Mouse (Mus musculus): ENCODE results near the gene Skil.

Skil gene
- long read RNA-seq, experiment 1, partial matches to known transcripts, result 2 of 16 reads
- long read RNA-seq, experiment 1, other reads (novel, unspliced or antisense), result 13 of 16 reads
- long read RNA-seq, experiment 2, full-length matches to known transcripts, result 3 of 8 reads
- long read RNA-seq, experiment 2, partial matches to known transcripts, result 0 of 8 reads
- long read RNA-seq, experiment 2, other reads (novel, unspliced or antisense), result 5 of 8 reads

DNA sequence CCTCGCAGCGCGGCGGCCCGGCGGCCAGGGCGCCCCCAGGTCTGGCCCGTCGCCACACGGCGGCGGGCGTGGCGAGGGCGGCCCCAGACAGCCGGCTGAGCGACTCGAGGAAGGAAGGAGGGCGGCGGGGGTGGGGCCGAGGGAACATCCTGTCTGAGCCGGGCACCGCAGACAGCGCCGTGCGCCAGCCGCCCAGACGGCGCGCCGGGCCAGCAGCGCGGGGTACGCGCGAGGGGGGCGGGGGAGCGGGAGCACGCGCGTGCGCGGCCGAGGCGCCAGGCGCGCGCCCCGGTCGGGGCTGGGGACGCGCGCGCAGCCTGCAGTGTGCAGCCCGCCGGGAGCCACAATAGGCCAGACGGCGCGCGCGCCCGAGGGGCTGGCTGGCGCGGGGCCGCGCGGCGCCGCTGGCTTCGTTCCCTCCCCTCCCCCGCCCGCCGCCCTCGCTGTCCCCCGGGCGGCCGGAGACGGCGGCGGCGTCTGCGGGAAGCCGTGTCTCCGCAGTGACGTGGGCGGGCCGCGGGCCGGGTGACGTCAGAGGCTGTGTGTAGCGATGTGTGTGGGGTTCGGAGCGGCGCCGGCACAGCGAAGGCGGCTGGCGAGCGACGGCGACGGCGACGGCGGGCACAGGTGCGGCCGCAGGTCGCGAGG lies at the start of gene Skil:
Skil (plus strand) TSS at position 528 of the 648 bp plus-strand sequence.
- intact Hi-C loops (cut with DNase I), result loop anchor here (5.0 kb wide), 2 partner anchors 37 to 38 kb away; no protein-coding TSS in a partner anchor

DNA sequence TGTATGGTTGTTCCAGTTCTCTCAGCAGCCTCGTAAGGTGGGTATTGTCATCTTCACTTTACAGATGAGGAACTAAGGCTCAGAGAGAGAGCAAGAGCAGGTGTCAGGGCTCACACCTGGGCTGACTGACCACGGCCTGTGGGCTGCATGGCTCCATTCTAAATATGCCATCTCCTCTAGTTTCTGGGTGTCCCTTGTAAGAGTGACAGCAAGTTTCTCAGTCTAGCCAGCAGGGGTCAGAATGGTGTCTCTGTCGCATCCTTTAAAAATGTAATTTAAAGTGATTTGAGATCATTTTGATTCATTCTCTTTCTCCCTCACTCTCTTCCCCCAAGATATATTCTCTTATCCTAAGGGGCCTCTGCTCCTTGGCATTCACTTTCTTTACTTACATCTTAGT lies 47.6 kb upstream of the Skil start:
- intact Hi-C loops (cut with DNase I), result no loop called here

DNA sequence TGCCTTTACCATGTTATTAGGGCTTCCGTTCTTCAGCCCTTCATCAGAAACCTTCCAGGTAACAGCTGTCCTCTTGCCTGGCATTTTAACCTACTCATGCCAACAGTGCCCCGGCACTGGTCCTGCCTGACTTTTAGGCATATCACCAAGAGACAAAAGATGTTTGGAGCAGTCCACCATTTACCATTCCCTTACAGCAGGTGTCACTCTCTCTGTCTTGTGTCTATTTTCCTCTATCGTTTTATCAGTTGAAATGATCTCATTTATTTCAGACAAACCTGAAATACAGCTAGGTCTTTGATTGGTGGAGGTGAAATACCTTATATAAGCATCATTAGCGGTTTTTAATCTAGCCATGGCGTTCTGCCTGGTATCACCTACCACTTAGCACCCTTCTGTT lies 45.8 kb upstream of the Skil start:
- intact Hi-C loops (cut with DNase I), result no loop called here

DNA sequence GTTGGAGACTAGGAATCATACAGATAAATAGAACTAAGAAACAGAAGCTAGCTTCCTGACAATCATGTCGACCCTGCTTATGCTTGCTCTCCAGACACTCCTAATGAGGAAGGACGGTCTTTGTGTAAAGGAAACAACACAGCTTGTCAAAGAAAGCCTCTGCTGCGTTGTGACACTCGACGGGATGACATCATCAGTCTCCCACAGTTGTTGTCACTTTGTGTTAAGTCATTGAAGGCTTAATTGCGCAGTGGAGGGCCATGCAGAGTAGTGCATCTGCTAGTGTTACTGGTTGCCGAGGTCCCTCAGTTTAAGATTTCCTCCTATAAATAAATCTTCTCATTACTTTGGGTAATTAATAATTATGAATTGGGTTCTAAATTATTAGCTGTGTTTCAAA lies 44.5 kb upstream of the Skil start:
- intact Hi-C loops (cut with DNase I), result loop anchor here (10.0 kb wide), 2 partner anchors 184 to 404 kb away; no protein-coding TSS in a partner anchor

DNA sequence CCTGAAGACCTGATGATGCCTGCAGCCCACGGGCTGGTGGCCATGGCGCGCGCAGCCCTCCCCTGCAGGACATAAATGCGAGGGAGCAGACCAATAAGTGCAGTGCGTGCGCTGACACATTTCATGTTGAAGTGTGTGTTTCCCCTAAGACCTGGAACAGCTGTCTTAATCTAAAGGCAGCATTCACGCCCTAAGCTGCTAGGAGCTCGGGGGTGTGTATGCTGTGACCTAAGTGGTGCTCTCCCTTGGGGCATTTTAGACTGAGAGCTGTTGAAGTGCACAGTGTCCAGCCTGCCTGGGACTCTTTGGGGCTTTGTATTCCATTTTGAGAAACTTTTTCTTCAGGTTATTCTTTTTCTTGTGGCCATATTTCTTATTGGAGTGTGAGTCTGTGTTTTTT lies 43.1 kb upstream of the Skil start:
- intact Hi-C loops (cut with DNase I), result loop anchor here (10.0 kb wide), 2 partner anchors 183 to 403 kb away; no protein-coding TSS in a partner anchor

DNA sequence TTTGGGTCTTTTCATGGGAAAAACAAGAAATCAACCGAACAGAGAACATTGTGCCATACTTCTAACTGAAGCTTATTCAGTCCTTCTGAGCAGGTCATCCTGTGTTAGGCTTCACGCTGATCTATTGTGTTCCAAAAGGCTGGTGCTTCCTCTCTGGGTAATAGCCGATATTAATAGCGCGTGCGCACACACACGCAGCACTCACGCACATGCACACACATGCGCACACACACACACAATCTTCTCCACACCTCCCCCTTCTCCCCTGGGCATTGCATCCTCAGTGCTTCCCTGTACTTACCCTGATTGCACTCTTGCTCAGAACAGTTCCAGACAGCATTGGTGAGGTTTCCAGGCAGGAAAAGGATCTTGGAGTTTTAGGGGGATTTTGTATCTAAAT lies 41.7 kb upstream of the Skil start:
- intact Hi-C loops (cut with DNase I), result loop anchor here (10.0 kb wide), 2 partner anchors 182 to 402 kb away; no protein-coding TSS in a partner anchor

DNA sequence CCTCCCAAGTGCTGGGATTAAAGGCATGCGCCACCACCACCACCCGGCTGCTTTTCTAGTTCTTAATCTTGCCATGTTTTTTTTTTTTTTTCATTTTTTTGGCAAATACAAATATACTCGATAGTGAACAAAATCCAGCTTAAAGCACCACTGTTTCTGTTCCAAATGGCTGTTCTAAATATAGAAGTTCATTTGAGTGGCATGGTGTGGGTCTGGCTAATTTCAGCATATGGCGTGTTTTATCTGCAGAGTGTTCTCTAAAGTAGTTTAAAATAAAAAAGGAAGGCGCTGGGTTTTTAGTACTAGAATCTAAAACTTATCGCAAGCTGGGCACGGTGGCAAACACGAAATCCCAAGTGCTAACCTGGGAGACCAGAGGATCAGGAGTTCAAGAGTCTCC lies 40.0 kb upstream of the Skil start:
- intact Hi-C loops (cut with DNase I), result loop anchor here (5.0 to 10.0 kb wide), 3 partner anchors 37 to 400 kb away; no protein-coding TSS in a partner anchor

DNA sequence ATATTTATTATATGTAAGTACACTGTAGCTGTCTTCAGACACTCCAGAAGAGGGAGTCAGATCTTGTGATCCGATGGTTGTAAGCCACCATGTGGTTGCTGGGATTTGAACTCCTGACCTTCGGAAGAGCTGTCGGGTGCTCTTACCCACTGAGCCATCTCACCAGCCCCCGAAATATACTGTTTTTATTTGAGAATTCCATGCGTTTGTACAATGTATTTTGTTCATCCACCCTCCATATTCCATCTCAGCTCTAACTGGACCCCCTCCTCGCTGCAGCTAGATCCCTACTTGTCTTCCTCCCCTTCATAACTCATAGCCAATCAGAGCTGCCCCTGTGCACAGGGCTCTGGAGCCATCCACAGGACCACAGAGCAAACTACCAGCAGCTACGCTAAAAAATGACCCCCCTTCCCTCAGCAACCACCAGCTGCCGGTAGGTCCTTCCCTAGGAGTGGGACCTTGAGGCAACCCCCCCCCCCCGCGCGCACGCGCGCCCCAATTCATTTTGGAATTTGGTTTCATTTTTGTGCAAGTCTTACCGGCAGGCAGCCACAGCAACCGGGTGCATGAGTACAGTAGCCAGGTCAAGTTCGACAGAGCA lies 38.7 kb upstream of the Skil start:
- intact Hi-C loops (cut with DNase I), result loop anchor here (2.0 to 10.0 kb wide), 4 partner anchors 36 to 399 kb away; no protein-coding TSS in a partner anchor

DNA sequence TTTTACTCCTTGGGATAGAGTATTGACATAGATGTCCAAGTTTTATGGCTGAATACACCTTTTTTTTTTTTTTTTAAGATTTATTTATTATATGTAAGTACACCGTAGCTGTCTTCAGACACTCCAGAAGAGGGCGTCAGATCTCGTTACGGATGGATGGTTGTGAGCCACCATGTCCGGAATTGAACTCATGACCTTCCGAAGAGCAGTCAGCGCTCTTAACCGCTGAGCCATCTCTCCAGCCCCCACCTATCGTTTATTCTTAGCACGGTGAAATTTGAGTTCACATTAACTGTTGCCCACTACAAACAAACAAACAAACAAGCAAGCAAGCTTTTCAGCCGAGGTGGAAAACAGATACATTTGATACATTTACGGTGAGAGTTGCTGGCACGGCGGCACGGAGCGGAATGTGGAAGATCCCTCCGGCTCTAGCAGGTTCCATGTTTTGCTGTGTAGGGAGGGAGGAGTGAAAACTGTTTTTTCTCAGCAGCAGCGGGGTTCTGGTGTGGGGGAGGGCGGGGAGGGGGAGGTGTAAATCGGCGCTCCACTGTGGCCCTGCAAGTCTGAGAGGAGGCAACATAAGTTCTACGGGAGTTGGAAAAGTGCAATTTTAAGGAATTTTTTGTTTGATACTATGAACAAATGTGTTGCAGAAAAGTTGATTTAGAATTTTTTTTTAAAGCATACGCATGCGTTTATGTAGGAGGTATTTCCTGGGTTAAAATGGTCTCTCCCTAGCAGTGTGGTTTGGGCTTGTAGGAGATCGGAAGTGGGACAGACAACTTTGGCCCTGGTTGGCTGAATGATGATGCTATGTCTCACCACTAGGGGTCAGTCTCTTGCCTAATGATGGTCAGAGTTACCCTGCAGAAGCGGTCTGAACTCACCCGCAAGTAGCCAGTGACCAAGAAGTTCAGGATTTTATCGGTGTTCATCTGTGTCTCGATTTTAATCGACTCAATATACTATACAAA lies 37.9 kb upstream of the Skil start:
- intact Hi-C loops (cut with DNase I), result loop anchor here (2.0 to 10.0 kb wide), 4 partner anchors 35 to 398 kb away; no protein-coding TSS in a partner anchor

DNA sequence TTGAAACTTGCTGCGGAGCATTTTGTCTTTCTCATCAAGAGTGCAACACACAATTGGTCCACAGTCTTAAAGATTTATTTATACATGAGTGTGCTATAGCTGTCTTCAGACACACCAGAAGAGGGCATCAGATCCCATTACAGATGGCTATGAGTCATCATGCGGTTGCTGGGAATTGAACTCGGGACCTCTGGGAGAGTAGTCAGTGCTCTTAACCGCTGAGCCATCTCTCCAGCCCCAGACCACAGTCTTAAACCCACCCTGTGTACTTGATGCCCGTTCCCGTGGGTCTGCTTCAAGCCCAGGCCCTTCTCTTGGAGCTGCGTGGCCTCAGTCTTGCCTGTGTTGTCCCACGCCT lies 34.1 kb upstream of the Skil start:
- intact Hi-C loops (cut with DNase I), result loop anchor here (10.0 kb wide), 1 partner anchor 544 kb away; no protein-coding TSS in a partner anchor

DNA sequence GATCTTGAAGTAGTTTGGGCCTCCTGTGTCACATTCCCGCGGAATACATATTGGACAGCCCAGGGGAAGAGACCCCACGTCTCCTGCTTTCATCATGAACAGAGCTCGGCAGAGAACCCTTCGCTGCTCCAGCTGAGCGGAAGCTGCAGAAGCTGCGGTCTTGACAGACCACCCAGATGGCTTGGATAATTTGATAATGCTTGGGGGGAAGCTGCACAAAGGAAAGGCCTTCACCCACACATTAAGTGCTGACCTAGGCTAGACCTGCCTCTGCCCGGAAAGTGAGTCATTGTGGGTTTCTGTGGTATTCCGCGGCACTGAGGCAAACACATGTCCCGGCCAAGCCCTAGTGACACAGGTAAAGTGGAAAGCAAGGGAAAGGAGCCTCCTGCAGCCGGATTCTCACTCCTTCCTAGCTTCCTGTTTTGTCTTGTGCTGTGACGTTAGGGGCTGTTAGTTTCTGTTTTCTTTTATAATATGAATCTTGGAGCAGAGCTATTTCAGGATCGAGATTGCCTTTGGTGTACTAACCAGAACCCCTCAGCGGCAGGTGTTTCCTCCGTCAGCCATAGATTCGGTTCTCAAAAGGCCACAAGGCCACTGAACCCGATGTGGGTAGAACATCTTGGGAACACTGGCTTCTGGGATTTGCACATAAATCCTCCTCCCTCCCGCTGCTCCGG lies 33.6 kb upstream of the Skil start:
- intact Hi-C loops (cut with DNase I), result loop anchor here (10.0 kb wide), 1 partner anchor 544 kb away; no protein-coding TSS in a partner anchor

DNA sequence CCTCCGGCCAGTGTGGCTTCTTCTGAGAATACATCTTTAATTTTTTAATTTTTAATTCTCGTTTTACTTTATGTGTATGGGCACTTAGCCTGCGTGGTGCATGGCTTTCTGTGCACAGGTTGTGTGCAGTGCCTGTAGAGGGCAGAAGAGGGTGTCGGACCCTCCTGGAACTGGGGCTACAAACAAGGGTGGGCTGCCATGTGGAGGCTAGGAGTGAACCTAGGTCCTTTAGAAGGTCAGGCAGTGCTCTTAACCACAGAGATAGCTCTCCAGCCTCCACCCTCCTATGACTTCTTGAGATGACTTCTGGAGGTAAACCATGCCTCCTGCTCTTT lies 33.1 kb upstream of the Skil start:
- intact Hi-C loops (cut with DNase I), result loop anchor here (10.0 kb wide), 1 partner anchor 543 kb away; no protein-coding TSS in a partner anchor

DNA sequence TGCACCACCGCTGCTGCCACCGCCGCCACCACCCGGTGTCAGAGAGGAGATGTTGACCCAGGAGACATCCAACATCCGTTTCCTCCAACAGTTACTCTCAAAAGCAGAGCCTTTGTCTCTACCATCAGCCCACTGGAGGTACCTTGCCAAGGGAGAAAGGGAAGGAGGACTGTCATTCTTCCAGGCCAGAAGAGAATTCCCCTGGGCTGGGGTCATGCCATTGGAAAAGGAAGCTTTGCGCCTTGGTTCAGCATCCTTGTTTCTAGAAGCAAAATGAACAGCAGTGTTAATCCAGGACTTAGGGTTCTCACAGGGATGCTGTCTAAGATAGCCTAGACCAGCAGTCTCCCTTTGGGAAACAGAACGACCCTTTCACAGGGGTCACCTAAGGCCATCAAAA lies 32.5 kb upstream of the Skil start:
- intact Hi-C loops (cut with DNase I), result loop anchor here (10.0 kb wide), 1 partner anchor 542 kb away; no protein-coding TSS in a partner anchor

DNA sequence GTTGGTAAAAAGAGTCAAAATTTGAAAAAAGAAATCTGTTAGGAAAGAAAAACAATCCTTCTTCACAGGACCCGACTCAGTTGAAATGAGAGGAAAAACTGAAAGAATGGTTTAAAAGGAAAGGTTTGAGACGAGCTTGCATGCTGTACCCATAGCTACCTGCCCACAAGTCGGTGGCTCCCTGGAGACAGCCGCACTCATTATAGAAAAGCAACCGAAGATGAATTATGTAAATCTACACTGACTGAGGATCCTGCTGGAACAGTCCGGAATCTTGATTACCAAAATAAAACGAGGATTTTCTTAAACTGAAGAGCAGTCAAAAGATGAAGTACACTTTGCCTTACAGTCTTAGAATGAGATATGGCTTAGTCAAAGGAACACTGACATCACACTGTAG lies 26.4 kb upstream of the Skil start:
- intact Hi-C loops (cut with DNase I), result loop anchor here (10.0 kb wide), 1 partner anchor 536 kb away; no protein-coding TSS in a partner anchor

DNA sequence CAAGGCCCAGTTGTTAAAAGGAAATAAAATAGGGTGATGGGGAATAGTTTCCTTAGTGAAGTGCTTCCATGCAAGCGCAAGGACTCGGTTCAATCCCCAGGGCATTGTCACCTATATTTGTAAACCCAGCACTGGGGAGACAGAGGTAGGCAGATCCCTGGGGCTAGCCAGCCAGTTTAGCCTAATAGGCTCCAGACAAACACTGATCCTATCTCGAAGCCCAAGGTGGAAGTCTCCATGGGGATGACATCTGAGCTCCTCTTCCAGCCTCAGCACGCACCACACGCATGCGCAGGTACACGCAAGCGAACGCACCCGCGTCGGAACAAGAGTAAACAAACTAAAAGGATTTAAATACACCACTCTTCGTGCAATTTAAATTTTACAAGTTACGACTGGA lies 23.1 kb upstream of the Skil start:
- intact Hi-C loops (cut with DNase I), result no loop called here

DNA sequence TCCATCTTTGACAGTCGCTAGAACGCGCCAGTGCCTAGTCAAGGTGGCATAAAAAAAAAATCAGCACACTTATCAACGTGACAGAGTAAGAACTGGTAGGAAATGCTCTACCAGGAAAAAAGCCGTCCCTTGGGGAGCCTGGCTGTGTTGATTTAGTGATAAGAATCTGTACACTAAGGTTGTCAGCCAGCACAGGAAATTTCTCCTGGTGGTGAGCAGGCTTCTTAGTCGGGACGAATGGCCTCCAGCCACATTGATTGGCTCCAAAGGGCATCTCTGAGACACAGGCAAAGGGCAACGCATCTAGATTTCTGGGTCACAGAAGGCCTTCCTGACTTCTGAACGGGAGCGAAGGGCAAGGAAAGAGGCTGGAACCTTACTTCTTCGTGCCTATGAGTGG lies 19.1 kb upstream of the Skil start:
- intact Hi-C loops (cut with DNase I), result no loop called here

DNA sequence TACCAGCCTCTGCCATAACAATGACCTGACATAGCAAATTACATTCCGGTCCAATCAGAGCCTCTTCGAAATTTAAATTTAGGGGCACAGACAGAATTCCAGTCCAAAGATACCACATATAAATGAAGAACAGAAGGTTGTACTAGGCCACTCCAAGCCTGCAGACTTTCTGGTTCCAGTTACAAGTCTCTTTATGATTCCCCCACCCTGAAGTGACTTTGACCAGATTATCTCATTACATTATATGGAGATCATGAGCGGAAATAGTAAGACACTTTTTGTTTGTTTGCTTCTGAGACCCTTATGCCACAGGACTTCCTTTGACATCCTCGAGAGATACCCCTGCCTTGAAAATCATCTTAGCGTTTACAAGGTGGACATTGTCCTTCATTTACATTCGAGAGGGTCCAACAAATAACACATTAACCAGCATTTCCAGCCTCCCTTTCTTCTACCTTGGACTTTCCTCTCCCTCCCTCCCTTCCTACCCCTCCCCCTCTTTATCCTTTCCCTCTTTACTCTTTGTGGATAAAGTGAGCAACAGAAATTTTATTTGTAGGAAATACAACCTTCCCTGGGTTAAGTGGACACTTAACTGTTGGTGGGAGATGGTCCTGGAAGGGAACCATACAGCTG lies 17.7 kb upstream of the Skil start:
- intact Hi-C loops (cut with DNase I), result no loop called here

DNA sequence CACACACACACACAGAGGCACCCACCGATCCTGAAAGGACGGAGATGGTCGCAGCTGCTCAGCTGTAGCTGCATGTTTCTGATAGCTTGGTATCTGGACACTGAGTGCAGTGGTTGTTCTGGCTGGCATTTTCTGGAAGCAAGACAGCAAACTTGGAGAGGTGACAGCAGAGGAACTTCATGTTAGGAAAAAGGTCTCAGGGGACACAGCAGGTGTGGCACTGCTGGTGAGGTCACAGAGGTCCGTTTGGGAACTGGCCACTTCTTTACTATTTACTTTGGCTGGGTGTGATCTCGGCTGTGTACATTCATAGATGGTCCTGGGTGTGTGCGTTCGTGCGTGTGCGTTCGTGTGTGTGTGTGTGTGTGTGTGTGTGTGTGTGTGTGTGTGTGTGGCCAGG lies 15.4 kb upstream of the Skil start:
- intact Hi-C loops (cut with DNase I), result no loop called here

DNA sequence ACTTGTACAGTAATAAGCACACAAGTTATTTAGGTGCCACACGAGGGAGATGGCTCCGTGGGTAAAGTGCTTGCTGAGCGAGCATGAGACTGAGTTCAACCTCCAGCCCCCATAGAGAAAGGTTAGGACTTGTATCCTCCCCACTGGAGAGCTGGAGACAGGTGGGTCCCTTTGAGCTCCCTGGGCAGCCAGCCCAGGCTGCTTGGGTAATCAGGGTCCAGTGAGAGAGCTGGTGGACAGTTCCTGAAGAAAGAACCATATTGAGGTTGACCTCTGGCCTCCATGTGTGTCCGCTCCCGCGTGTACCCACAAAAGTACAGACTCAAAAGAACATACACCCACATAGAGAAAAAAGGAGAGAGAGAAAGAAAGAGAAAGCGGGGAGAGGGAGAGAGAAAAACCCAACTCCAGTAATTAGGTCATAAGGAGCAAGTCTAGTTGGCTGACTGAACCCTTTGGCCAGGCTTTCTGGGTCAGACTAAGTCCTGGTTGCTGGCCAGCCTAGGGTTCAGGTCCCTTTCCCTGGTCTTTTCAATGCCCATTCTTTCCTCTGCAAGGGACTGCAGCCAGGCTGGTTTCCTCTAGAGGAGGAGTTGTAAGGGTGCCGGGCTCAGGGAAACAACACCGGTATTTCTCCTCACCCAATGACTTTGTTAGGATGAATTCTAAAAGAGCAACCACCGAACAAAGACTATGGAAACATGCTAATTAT lies 13.9 kb upstream of the Skil start:
- intact Hi-C loops (cut with DNase I), result no loop called here
